Mouse (Mus musculus) hindlimb bud, embryonic 11.5 days (tissue): ENCODE data around the gene Ago3.
A peak's percentile ranks its signal among the peaks of the same experiment; 100 is the strongest.

Experiments
- DNase-seq: peaks from one replicate; pipeline ENCODE4 v3.0.0-alpha.2; 2012; ENCODE audit warnings: low read depth, low spot score; ENCODE audit errors: extremely low spot score

Gene Ago3

GRCm38 (mm10) chr4:126313202-126313601 is 116.2 kb downstream of the Ago3 start:
- no peak for DNase-seq

- no peak for DNase-seq
Measured at GRCm38 (mm10) chr4:126311566-126312200, 117.7 kb downstream of the Ago3 start.

- DNase-seq = no peak
Measured at GRCm38 (mm10) chr4:126310344-126310743, 119.0 kb downstream of the Ago3 start.

GRCm38 (mm10) chr4:126309922-126310309 is 119.4 kb downstream of the Ago3 start:
- DNase-seq = peak; percentile 71

- no peak for DNase-seq
Measured at GRCm38 (mm10) chr4:126309211-126309921, 120.0 kb downstream of the Ago3 start.

- DNase-seq = no peak
Measured at GRCm38 (mm10) chr4:126306827-126307226, 122.5 kb downstream of the Ago3 start.

- DNase-seq = no peak
Measured at GRCm38 (mm10) chr4:126306058-126306457, 123.3 kb downstream of the Ago3 start.

GRCm38 (mm10) chr4:126305428-126305827 is 123.9 kb downstream of the Ago3 start:
- no peak for DNase-seq

GRCm38 (mm10) chr4:126303877-126304276 is 125.5 kb downstream of the Ago3 start:
- DNase-seq = no peak

GRCm38 (mm10) chr4:126301584-126302309 is 127.6 kb downstream of the Ago3 start:
- DNase-seq = no peak

- no peak for DNase-seq
Measured at GRCm38 (mm10) chr4:126300916-126301583, 128.3 kb downstream of the Ago3 start.

- DNase-seq = no peak
Measured at GRCm38 (mm10) chr4:126296617-126297101, 132.7 kb downstream of the Ago3 start.

- DNase-seq = no peak
Measured at GRCm38 (mm10) chr4:126295937-126296336, 133.4 kb downstream of the Ago3 start.

- DNase-seq = no peak
Measured at GRCm38 (mm10) chr4:126295152-126295551, 134.2 kb downstream of the Ago3 start.

- no peak for DNase-seq
Measured at GRCm38 (mm10) chr4:126291196-126291595, 138.2 kb downstream of the Ago3 start.

GRCm38 (mm10) chr4:126290314-126290713 is 139.0 kb downstream of the Ago3 start:
- DNase-seq = no peak

GRCm38 (mm10) chr4:126288085-126288666 is 141.2 kb downstream of the Ago3 start:
- DNase-seq = no peak

GRCm38 (mm10) chr4:126287302-126287995 is 141.9 kb downstream of the Ago3 start:
- no peak for DNase-seq

- DNase-seq = no peak
Measured at GRCm38 (mm10) chr4:126286492-126286891, 142.9 kb downstream of the Ago3 start, which contains the start of gene Col8a2. Gene Col8a2, plus strand, starts transcription at chr4:126286793.

GRCm38 (mm10) chr4:126283582-126283981 is 145.8 kb downstream of the Ago3 start:
- DNase-seq = no peak
